Mouse (Mus musculus): ENCODE measurements around the gene Flvcr2. TPM values are rescaled to one million over a fixed set of nuclear protein-coding genes. Genes with fewer than 3 reads are reported as not detected.

The Flvcr2 gene
- polyA plus RNA-seq, 1 experiment from 2014 or later = 6.5 TPM

GRCm38 (mm10) chr12:85753223-85753622, 6.9 kb downstream of the Flvcr2 start:
- H3K4me3 ChIP-seq (ENCODE audit: low read length) = no peak overlapping the region
- no peak overlapping the region for H3K27ac ChIP-seq (ENCODE audit: low read length)
- WGBS = 57% methylated on average over 2 of the region's 2 CpGs
- no peaks in the 10 kb centered on the region for H3K27me3 ChIP-seq (ENCODE audit: control insufficient read depth, insufficient read depth, low read depth, low read length)
- no peak overlapping the region for H3K4me2 ChIP-seq (ENCODE audit: low read depth, low read length)
- no peak for ATAC-seq (ENCODE audit: low read depth)
- no peak overlapping the region for H3K9ac ChIP-seq (ENCODE audit: low read length)
- no peaks in the 10 kb centered on the region for H3K4me1 ChIP-seq (replicated peaks; ENCODE audit: control insufficient read depth, insufficient read depth, low read length)
- H3K9me3 ChIP-seq (ENCODE audit: control insufficient read depth, low read length) = no peaks in the 10 kb centered on the region
- H3K36me3 ChIP-seq (ENCODE audit: control insufficient read depth, insufficient read depth, low read length) = no peaks in the 10 kb centered on the region

DNA sequence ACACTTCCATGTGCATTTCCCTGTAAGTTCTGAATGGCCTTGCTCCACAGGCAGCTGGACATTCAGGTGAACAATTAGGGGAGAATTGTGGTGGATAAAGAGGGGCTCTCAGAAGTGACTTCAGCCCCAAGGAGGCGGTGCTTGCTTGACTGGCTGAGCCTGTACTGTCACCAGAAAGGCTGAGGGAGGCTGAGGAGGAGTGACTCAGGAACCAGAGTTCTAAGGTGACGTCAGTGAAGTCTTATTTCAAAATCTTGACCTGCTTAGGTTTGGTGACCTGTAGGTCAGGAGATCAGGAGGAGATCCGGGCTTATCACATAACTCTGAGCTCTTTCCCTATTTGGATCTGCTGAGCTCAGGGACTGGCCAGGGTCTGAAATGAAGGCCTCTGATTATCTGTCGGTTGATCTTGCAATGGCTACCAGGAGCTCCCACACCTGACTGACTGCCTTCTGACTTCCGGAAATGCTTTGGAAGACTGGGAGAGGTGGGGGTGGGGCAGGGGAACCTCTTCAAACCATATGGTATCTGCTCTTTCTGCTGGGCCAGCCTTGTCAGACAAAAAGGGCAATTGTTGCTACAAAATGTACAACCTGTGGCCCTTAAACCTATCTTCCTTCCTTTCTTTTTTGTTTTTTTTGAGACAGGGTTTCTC, 8.4 kb downstream of the Flvcr2 start:
- Histone ChIP-seq H3K9ac (ENCODE audit: low read length) (no peak overlapping the region), H3K27ac (ENCODE audit: low read length) (no peak overlapping the region), H3K9me3 (ENCODE audit: control insufficient read depth, low read length) (no peaks in the 10 kb centered on the region), H3K4me3 (ENCODE audit: low read length) (no peak overlapping the region), H3K4me2 (ENCODE audit: low read depth, low read length) (no peak overlapping the region), H3K4me1 (replicated peaks; ENCODE audit: control insufficient read depth, insufficient read depth, low read length) (no peaks in the 10 kb centered on the region), H3K27me3 (ENCODE audit: control insufficient read depth, insufficient read depth, low read depth, low read length) (no peaks in the 10 kb centered on the region), H3K36me3 (ENCODE audit: control insufficient read depth, insufficient read depth, low read length) (no peaks in the 10 kb centered on the region)
- no peak for ATAC-seq (ENCODE audit: low read depth)
- 38% methylated on average over 5 of the region's 5 CpGs for WGBS

DNA sequence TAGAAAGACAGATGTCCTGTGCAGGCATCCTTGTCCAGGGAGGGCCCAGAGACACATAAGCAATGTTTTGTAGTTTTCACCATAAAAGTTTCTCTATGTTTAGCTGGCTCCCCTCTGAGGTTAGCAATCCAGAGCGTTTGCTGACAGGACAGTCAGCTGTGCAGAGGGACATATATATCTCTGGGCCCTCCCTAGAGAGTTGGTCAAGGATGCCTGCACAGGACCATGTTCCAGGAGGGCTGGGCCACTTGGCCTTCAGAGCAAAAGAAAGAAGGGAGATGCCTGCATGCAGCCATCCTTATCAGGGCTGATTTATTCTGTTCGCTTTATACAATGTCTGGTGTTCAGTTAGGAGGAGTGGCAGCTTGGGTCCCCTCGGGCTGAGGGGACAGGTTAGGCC, 10.1 kb downstream of the Flvcr2 start:
- Histone ChIP-seq H3K27me3 (ENCODE audit: control insufficient read depth, insufficient read depth, low read depth, low read length) (no peaks in the 10 kb centered on the region), H3K9me3 (ENCODE audit: control insufficient read depth, low read length) (no peaks in the 10 kb centered on the region), H3K4me1 (replicated peaks; ENCODE audit: control insufficient read depth, insufficient read depth, low read length) (no peaks in the 10 kb centered on the region), H3K36me3 (ENCODE audit: control insufficient read depth, insufficient read depth, low read length) (no peaks in the 10 kb centered on the region), H3K9ac (ENCODE audit: low read length) (no peak overlapping the region), H3K4me3 (ENCODE audit: low read length) (no peak overlapping the region), H3K4me2 (ENCODE audit: low read depth, low read length) (no peak overlapping the region), H3K27ac (ENCODE audit: low read length) (no peak overlapping the region)
- no peak for ATAC-seq (ENCODE audit: low read depth)
- 82% methylated on average over 3 of the region's 3 CpGs for WGBS

DNA sequence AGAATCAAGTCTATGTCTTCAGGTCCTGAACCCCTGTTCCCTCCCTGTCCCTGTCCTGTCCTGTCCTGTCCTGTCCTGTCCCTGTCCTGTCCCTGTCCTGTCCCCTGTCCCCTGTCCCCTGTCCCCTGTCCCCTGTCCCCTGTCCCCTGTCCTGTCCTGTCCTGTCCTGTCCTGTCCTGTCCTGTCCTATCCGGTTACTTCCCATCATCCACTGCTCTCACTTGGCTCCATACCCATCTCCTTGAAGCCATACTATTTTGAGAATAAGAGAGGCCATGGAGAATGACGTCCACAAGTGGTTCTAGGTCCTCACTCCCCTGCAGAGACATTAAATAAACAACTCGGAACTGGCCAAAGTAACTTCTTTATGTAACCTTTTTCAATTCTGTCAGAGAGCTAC, 10.7 kb downstream of the Flvcr2 start:
- Histone ChIP-seq H3K27ac (ENCODE audit: low read length) (no peak overlapping the region), H3K4me1 (replicated peaks; ENCODE audit: control insufficient read depth, insufficient read depth, low read length) (no peaks in the 10 kb centered on the region), H3K36me3 (ENCODE audit: control insufficient read depth, insufficient read depth, low read length) (no peaks in the 10 kb centered on the region), H3K9ac (ENCODE audit: low read length) (no peak overlapping the region), H3K27me3 (ENCODE audit: control insufficient read depth, insufficient read depth, low read depth, low read length) (no peaks in the 10 kb centered on the region), H3K4me2 (ENCODE audit: low read depth, low read length) (no peak overlapping the region), H3K9me3 (ENCODE audit: control insufficient read depth, low read length) (no peaks in the 10 kb centered on the region), H3K4me3 (ENCODE audit: low read length) (no peak overlapping the region)
- WGBS = 42% methylated on average over 3 of the region's 3 CpGs
- no peak for ATAC-seq (ENCODE audit: low read depth)

- Histone ChIP-seq H3K4me2 (ENCODE audit: low read depth, low read length) (no peak overlapping the region), H3K4me1 (replicated peaks; ENCODE audit: control insufficient read depth, insufficient read depth, low read length) (0 out of 2 replicates have a peak, but pooled peaks cover 2% of the 10 kb centered on the region), H3K27me3 (ENCODE audit: control insufficient read depth, insufficient read depth, low read depth, low read length) (no peaks in the 10 kb centered on the region), H3K4me3 (ENCODE audit: low read length) (no peak overlapping the region), H3K27ac (ENCODE audit: low read length) (no peak overlapping the region), H3K36me3 (ENCODE audit: control insufficient read depth, insufficient read depth, low read length) (no peaks in the 10 kb centered on the region), H3K9me3 (ENCODE audit: control insufficient read depth, low read length) (no peaks in the 10 kb centered on the region), H3K9ac (ENCODE audit: low read length) (no peak overlapping the region)
- 60% methylated on average over 8 of the region's 8 CpGs for WGBS
- ATAC-seq (ENCODE audit: low read depth) = no peak
Observed at GRCm38 (mm10) chr12:85758741-85759140, 12.4 kb downstream of the Flvcr2 start.

DNA sequence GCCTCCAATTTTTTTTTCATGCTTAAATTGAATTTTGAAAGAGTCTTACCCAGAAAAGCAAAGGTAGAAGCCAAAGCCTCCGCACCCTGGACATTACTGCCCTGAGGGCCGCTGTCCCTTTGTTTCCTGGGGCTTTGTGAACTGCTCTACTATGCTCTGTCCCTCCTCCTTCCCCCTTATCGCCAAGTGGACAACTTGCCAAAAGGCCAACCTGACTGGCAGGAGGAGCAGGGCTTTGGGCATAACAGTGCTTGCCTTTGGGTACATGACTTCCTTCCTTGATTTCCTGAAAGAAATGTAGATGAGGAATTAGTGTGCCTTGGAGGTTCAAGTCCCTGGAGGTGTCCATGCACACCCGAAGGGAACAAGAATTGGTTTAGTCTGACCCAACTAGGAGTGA, 15.1 kb downstream of the Flvcr2 start:
- H3K9me3 ChIP-seq (ENCODE audit: control insufficient read depth, low read length) = no peaks in the 10 kb centered on the region
- H3K4me1 ChIP-seq (replicated peaks; ENCODE audit: control insufficient read depth, insufficient read depth, low read length) = peaks cover 5% of the 10 kb centered on the region; the same call in 1 of the 2 replicates
- no peak overlapping the region for H3K9ac ChIP-seq (ENCODE audit: low read length)
- no peak overlapping the region for H3K4me2 ChIP-seq (ENCODE audit: low read depth, low read length)
- no peaks in the 10 kb centered on the region for H3K27me3 ChIP-seq (ENCODE audit: control insufficient read depth, insufficient read depth, low read depth, low read length)
- H3K36me3 ChIP-seq (ENCODE audit: control insufficient read depth, insufficient read depth, low read length) = no peaks in the 10 kb centered on the region
- no peak for ATAC-seq (ENCODE audit: low read depth)
- WGBS = 77% methylated on average over 4 of the region's 4 CpGs
- no peak overlapping the region; the same call in 1 of the 2 replicates for H3K27ac ChIP-seq (ENCODE audit: low read length)
- no peak overlapping the region for H3K4me3 ChIP-seq (ENCODE audit: low read length)

DNA sequence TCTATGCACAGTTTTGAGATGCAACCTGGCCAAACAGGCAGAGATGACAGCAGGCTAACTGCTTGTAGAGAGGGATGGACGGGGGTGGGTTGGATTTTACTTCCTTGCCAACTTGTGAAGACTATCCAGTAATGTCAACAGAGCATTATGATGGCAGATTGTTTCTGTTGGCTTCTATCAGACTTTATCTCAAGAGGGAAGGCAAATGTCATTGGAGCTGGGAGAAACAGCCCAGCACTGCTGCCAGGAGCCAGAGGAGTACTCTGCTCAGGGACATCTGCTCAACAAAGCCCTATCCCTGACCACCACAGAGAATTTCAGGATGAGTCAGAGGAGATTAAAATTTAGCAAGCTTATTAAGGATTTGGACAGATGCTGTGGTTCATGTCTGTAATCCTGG, 18.3 kb downstream of the Flvcr2 start:
- no peaks in the 10 kb centered on the region for H3K36me3 ChIP-seq (ENCODE audit: control insufficient read depth, insufficient read depth, low read length)

DNA sequence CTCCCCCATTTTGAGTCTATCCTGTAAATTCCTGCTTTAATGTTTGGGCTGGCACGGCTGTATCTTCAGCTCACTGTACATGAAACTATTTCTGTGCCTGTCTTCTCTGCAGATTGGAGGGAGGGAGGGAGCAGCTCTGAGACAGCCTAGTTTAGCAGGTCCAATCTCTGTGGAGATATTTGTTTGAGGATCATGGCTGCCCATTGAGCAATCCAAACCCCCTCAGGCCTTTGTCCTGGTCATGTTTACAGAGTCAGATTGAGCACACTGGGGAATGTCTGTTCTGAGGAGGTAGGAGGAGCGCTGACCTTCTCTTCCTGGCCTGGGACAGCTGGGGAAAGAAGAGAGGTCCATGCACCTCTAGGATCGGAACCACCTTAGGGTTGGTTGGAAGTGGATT, 19.9 kb downstream of the Flvcr2 start:
- H3K36me3 ChIP-seq (ENCODE audit: control insufficient read depth, insufficient read depth, low read length) = no peaks in the 10 kb centered on the region
- H3K27ac ChIP-seq (ENCODE audit: low read length) = no peak overlapping the region
- 59% methylated on average over 3 of the region's 3 CpGs for WGBS
- H3K9me3 ChIP-seq (ENCODE audit: control insufficient read depth, low read length) = no peaks in the 10 kb centered on the region
- no peaks in the 10 kb centered on the region for H3K27me3 ChIP-seq (ENCODE audit: control insufficient read depth, insufficient read depth, low read depth, low read length)
- no peak overlapping the region for H3K9ac ChIP-seq (ENCODE audit: low read length)
- H3K4me1 ChIP-seq (replicated peaks; ENCODE audit: control insufficient read depth, insufficient read depth, low read length) = peaks cover 5% of the 10 kb centered on the region; the same call in 1 of the 2 replicates
- H3K4me2 ChIP-seq (ENCODE audit: low read depth, low read length) = no peak overlapping the region
- no peak for ATAC-seq (ENCODE audit: low read depth)
- H3K4me3 ChIP-seq (ENCODE audit: low read length) = no peak overlapping the region

More for the DNA sequence above, 18.3 kb downstream of the Flvcr2 start:
- Histone ChIP-seq H3K4me1 (replicated peaks; ENCODE audit: control insufficient read depth, insufficient read depth, low read length) (peaks cover 5% of the 10 kb centered on the region; the same call in 1 of the 2 replicates), H3K4me2 (ENCODE audit: low read depth, low read length) (no peak overlapping the region), H3K9me3 (ENCODE audit: control insufficient read depth, low read length) (no peaks in the 10 kb centered on the region), H3K9ac (ENCODE audit: low read length) (no peak overlapping the region), H3K4me3 (ENCODE audit: low read length) (no peak overlapping the region), H3K27me3 (ENCODE audit: control insufficient read depth, insufficient read depth, low read depth, low read length) (no peaks in the 10 kb centered on the region), H3K27ac (ENCODE audit: low read length) (no peak overlapping the region)
- WGBS = 19% methylated on average over 1 of the region's 1 CpGs
- no peak for ATAC-seq (ENCODE audit: low read depth)

DNA sequence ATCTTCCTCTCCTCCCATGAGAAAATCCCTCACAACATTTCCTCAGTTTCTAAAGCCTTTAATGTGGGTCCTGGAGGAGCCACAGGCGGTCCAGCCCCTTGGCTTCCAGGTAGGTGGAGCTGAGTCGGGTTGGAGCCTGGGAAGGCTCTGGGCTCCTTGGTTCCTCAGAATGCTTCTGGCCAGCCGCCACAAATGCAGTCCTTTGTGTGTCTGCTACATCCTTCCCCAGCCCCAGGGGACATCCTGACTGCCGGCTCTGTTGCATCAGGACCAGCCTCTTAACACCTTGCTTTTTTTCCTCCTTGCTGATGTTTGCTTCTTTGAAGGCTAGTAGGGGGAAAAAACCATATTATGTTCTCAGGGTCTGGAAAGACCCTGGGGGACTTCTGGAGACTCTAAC, 21.4 kb downstream of the Flvcr2 start:
- Histone ChIP-seq H3K27ac (ENCODE audit: low read length) (no peak overlapping the region), H3K36me3 (ENCODE audit: control insufficient read depth, insufficient read depth, low read length) (no peaks in the 10 kb centered on the region), H3K9ac (ENCODE audit: low read length) (no peak overlapping the region), H3K4me2 (ENCODE audit: low read depth, low read length) (no peak overlapping the region), H3K27me3 (ENCODE audit: control insufficient read depth, insufficient read depth, low read depth, low read length) (no peaks in the 10 kb centered on the region), H3K9me3 (ENCODE audit: control insufficient read depth, low read length) (no peaks in the 10 kb centered on the region), H3K4me1 (replicated peaks; ENCODE audit: control insufficient read depth, insufficient read depth, low read length) (peaks cover 3% of the 10 kb centered on the region; the same call in 1 of the 2 replicates), H3K4me3 (ENCODE audit: low read length) (no peak overlapping the region)
- no peak for ATAC-seq (ENCODE audit: low read depth)
- 50% methylated on average over 4 of the region's 4 CpGs for WGBS

Measured in lung, embryonic 16.5 days (tissue).